Mouse (Mus musculus) layer of hippocampus, adult 6 months (tissue): ENCODE data around the gene Pde1c. TPM values are rescaled to one million over a fixed set of nuclear protein-coding genes. Genes with fewer than 3 reads are reported as not detected.

ENCODE experiments used
- long read RNA-seq, 2 experiments: library from polyadenylated mRNA; unstranded; transcript quantifications; one replicate each; pipeline ENCODE4 v2.0.0; 2019 to 2020
- microRNA-seq: library from miRNA; unstranded; fragments of <30 nt; microRNA quantifications from one replicate; pipeline ENCODE4 v1.2.0, GENCODE M21; 2020
- polyA plus RNA-seq: library from polyadenylated mRNA; unstranded; fragments of <200 nt; fragmentation: Nextera tagmentation; gene quantifications from 2 replicates; pipeline ENCODE4 v1.2.3, GENCODE M21; 2021

The Pde1c gene
- polyA plus RNA-seq = 1.4 TPM in 2 replicates
- long read RNA-seq, experiment 1, full-length matches to known transcripts = 1 of 8 reads
- long read RNA-seq, experiment 1, partial matches to known transcripts = 5 of 8 reads
- long read RNA-seq, experiment 1, other reads (novel, unspliced or antisense) = 2 of 8 reads
- long read RNA-seq, experiment 2, full-length matches to known transcripts = 5 of 15 reads
- long read RNA-seq, experiment 2, partial matches to known transcripts = 2 of 15 reads
- long read RNA-seq, experiment 2, other reads (novel, unspliced or antisense) = 8 of 15 reads

DNA sequence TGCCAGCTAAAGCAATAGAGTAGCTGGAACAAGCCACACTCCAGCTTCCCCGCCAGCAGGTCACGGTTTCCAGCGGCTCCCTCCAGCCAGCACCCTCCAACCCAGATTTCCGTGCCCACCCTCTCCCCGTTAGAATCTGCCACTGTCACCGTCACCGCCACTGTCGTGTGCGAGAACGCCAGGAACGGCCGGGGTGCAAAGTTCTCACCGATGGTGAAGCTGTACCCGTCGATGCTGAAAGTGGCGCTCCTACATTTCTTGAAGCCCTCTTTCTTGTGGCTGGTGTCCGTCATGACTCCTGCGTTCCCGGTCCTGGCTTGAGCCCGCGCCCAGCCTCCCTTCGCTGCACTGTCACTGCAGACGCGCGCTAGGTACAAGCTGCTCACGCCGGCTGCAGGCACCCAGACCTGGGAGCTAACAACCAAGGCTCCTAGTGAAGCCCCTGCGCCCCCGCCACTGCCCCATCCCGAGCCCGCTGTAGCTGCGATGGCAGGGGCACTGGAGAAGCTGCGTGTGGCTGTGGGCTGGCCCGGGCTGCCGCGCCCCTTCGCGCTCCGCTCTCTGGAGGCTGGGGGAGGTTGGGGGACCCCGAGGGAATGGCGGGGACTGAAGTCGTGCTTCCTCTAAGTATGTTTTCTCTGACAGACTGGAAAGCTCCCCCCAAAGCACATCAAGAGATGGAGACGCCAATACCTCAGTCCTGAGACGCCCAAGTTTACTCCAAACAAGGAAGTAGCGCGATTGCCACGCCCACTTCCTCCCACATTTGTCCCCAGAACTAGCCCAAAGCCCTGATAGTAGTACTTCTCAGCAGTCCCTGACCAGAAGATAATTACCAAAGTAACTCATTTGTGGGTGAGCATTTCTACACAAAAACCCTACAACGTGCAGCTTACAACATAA, at the start of gene Pde1c:
Gene Pde1c (minus strand): TSS at position 634 of the 903 bp plus-strand sequence.

Small RNA genes within 50 kb of the gene (microRNA-seq; reads per million reads assigned to microRNA genes)
- gene Gm44413 = not detected

Other genes with a start within 250 kb of the Pde1c start
- gene Lsm5, start 135.6 kb upstream of the Pde1c start, polyA plus RNA-seq = 27.1 and 33.9 TPM in 2 replicates
- gene Avl9, start 145.8 kb upstream of the Pde1c start, polyA plus RNA-seq = 4.2 and 5.8 TPM in 2 replicates
- gene Kbtbd2, start 228.7 kb upstream of the Pde1c start, polyA plus RNA-seq = 17.2 and 22.6 TPM in 2 replicates